Mouse (Mus musculus): ENCODE data around the gene Srd5a1.

GRCm38 (mm10) chr13:69556728-69557127 is 54.5 kb downstream of the Srd5a1 start:
- no peak for TF ChIP-seq GATA1 (IDR thresholded peaks at IDR 0.05; ENCODE audit: borderline replicate concordance, low read length)
- TF ChIP-seq FLI1 (IDR thresholded peaks at IDR 0.05; ENCODE audit: low read length) = no peak

All from megakaryocyte, embryonic 14.5 days (primary cell).